Mouse (Mus musculus): ENCODE results near the gene Snx20.
"Not testable (repeated sequence)": the region's sequence is repeated elsewhere in the genome, so short reads cannot be mapped to it uniquely, and the experiment has no call there.

Snx20 gene

DNA sequence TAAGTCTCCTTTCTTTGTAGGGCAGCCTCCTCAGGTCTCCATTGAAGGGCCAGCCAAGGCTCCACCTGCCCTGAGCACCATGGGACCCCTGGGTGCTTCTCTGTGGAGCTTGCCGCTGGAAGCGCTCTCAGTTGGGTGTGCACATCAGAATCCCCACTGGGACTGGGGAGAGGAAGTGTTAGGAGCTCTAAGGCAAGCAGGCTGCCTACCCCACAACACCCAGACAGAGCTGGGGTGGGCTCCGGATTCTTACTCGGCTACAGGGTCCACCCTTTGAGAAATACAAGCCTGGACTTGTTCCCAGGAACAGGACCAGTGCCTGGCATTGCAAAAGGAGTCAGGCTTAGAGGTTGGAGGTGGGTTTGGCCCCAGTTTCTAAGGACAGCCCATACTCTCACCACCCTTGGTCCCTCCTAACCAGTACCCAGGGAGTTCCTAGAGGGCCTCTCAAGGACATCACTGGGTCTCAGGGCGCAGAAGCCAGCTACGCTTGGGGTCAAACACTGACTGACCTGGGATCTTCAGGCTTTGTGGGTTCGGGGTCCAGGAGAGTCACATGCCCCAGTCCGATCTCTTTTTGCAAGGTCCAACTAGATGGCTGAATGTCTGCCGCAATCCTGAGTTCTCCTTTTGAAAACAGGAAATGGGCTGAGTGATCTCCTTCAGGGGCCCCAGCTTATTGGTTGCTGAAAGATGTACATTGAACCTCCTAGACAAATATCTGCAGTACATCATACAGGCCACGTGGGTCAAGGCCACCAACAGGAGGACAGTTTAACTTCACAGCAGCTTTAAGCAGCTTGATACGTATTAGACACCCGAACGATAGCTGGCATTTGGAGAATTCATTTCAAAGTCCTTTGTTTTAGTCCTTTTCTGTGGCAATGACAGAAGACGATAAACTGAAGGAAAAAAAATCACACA is at the start of gene Snx20:
Gene Snx20 (minus strand): TSS at position 655 of the 924 bp plus-strand sequence.
- in situ Hi-C loops (cut with MboI, MseI), result no loop called here

DNA sequence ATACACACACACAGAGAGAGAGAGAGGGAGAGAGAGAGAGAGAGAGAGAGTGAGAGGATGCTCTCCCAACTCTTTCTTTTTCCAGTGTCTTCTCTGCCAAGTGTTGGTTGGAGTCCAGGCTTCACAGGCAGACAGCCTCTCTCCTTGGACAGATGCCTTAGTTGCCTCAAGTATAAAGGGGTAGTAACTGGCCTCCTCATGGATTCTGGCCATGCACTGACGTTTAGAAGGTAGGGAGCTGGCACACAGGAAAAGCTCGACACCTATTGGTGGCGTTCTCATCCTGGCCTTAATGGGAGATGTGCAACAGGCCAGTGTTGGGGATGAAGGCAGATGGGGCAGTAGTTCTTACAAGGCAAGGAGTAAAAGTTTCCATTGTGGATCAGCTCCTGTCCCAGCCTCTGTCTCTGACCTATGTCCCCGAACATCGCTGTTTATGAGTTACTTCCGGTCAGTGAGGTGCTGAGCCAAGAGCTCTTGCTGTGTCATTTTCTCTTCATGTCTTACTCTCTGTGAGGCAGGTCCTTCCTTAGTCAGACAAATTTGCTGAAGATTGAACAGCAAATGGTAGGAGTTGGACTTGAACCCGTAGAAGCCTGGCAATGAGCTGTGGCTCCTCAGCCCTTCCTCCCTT is 47.8 kb upstream of the Snx20 start:
- in situ Hi-C loops (cut with MboI, MseI), result no loop called here

DNA sequence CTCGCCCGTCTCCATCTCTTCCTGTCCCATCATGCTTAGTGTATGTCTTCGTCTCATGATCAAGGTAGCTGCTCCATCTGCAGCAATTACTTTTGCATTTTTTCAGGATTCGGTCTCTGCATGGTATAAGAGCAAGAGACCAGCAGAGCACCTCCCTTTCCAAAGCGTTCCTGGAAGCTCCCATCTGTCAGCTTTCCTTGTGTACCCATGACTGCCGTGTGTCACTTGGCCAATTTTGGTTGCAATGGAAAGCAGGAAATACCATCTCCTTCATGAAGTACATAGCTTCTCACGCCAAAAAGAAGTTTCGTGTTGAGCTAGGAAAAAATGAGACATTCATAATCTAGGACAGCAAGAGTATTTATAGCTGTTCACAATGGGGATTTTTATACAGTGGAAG is 45.1 kb upstream of the Snx20 start:
- in situ Hi-C loops (cut with MboI, MseI), result no loop called here

DNA sequence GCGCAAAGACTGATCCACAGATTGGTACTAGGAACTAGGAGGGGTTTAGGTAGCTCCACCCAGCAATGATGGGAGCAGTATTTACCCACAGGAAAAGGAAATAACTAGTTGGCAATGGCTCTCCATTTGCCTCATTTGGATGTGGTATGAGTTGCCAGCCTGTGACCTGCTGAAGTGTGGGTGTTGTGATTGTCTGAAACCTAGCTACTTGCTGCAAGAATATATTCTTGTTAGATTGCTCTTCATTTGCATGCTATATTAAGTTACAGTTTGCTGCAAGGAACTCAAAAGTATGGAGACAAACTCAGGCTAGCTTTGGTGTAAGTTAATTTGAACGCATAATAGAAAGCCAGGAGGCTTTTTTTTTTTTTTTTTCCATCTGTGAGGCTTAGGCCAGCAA is 44.6 kb upstream of the Snx20 start:
- in situ Hi-C loops (cut with MboI, MseI), result no loop called here

DNA sequence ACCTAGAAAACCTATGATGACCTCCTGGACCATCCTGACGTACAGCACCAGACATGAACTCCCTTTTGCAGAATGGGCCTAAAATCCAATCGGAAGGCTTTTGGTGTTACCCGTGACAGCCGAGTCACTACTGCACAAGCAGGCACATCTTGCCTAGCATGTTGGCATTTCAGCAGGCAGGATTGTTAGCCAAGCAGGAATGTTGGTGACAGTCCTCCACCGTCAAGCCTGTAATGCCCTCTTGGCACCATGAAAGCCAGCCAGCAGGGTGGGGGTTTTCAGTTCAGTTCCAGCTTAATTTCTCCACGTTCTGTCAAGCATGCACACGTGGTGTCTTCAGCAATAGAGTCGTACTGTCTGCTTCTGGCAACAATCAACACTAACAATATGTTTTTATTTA is 41.1 kb upstream of the Snx20 start:
- in situ Hi-C loops (cut with MboI, MseI), result no loop called here

DNA sequence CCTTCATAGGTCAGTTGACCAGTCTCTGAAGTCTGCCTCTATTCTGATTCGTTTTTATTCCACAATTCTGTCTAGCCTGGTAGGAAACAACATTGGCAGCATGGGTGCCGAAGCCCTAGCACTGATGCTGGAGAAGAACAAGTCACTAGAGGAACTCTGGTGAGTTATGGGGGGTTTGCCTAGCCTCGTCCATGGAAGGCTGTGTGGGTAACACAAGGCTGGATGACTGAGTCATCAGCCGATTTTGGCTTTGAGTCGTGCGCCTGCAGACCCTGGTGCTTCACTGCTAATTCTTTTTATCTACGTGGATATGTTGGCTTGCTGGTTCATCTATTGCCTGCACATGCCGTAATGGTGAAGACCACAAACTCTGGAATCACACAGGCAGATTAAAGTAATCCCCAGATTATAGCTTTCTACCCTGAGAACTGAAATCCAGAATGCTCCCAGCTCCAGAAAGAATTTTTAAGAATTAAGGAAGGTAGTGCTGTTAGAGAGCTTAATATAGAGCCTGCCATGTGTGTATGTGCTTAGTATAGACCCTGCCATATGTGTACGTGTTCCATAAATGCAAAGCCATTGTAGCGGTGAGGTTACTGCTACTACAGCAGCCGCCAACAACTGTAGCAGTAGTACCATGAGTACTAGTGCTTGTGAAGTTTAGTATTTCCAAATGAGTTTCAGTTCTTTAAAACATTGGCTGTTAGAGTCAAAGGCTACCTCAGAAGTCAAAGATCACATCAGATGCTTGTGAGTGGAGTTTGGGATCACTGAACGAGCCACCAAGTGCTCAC is 39.6 kb upstream of the Snx20 start:
- in situ Hi-C loops (cut with MboI, MseI), result no loop called here

DNA sequence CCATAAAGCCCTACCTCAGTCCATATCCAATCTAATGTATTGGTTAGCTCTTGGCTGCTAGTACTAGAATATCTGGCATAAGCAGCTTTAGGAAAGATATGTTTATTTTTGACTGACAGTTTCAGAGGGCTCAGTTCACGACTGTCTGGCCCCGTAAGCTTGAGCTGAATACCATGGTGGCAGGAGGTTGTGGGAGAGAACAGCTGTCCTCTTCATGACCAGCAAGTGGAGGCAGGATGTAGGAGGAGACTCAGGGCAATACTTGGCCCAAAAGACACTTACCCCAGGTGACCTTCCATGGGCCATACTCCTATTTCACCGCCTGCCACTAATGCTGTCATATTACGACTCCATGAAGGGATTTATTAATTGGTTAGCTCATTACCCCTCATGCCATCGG is 37.9 kb upstream of the Snx20 start:
- in situ Hi-C loops (cut with MboI, MseI), result no loop called here

DNA sequence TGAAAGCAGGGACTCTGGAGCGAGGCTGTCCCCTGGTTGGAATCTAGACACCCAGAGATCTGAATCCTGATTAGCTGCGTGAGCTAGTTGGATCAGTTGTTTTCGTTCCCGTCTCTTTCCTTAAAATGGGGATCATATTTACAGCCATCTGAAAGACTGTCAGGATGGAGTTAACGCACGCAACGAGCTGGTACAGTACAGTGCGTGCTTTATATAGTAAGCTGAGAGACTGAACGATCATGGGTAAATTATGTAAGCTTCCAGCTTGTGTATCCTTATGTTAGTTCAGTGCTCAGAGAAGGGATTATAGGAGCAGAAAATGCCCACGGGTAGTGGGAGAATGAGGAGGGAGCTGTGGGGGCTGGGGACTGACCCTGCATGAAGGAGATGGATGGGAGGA is 35.6 kb upstream of the Snx20 start:
- in situ Hi-C loops (cut with MboI, MseI), result no loop called here

DNA sequence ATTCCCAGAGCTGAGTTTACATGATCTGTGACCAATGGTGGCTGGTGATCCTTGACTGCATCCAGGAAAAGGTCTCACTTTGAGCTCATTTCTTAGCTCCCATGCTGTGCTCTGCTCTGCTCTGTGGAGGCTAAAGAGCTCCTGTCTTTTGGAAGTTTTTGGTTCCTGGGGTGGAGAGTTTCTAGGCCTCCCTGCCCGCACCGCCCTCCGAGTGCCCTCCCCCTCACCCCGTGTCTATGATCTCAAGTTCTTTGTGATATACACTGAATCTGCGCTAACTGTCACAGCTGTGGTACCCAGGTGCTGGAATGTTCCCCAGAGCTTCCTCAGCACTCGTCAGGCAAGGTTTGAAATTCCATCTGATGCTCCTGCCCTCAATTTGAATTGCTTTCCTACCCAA is 34.9 kb upstream of the Snx20 start:
- in situ Hi-C loops (cut with MboI, MseI), result no loop called here

DNA sequence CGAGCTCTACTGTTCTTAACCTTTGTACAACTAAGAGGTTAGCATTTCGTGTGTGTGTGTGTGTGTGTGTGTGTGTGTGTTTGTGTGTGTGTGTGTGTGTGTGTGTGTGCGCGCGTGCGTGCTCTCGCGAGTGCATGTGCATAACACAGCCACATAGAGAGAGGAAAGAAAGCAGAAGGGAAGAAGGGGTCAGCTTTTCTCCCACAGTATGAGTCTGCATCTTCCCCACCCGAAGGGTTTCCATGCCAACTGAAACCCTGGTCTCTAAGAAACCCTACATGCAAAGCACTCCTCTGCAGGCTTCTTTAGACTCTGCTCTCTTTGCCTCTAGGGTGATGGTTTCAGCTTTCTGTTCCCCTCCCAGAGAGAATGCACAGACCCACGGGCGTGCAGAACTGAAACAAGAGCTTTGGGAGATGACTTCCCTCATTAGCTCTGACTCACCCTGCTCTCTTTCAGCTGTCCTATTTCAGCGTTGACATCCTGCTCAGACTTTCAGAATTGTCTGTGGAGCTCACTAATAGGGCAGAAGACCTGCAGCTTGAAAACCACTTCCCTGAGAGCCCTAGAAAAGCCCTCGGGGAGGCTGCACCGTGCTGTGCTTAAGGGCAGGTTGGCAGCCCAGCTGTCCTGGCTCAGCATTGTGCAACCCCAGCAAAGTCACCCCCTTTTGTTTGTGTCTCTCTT is 32.6 kb upstream of the Snx20 start:
- in situ Hi-C loops (cut with MboI, MseI), result no loop called here

DNA sequence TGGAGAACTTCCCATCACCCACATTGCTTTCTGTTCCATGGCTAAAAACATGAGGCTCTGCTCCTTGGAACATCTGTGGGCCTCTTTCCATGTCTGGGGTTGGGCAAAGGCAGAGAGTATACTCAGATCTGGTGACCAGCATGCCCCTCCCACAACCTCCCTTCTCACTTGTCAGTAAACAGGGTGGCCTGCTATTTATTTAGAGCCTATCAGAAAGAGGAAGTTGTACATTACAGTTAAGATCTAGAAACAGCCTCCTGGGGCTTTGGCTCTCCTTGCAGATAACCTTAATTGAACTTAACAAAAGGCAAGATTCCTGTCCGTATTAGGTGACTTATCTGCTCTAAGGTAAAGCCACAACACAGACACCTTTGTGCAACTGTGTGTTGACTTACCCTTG is 30.5 kb upstream of the Snx20 start:
- in situ Hi-C loops (cut with MboI, MseI), result no loop called here

DNA sequence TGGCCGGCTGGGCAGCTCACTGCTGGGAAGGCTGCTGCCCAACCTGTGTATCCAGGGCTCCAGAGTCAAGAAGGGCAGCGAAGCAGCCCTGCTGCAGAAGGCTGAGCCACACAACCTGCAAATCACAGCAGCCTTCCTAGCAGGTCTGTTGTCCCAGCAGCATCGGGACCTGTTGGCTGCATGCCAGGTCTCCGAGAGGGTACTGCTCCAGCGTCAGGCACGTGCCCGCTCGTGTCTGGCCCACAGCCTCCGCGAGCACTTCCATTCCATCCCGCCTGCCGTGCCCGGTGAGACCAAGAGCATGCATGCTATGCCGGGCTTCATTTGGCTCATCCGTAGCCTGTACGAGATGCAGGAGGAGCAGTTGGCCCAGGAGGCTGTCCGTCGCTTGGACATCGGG is 29.0 kb upstream of the Snx20 start:
- in situ Hi-C loops (cut with MboI, MseI), result no loop called here

DNA sequence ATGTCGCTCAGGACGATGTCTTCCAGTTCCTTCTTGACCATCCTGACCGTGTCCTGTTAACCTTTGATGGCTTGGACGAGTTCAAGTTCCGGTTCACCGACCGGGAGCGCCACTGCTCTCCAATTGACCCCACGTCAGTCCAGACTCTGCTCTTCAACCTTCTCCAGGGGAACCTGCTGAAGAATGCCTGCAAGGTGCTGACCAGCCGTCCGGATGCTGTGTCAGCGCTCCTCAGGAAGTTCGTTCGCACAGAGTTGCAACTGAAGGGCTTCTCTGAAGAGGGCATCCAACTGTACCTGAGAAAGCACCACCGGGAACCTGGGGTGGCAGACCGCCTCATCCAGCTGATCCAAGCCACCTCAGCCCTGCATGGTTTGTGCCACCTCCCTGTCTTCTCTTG is 28.2 kb upstream of the Snx20 start:
- in situ Hi-C loops (cut with MboI, MseI), result no loop called here

DNA sequence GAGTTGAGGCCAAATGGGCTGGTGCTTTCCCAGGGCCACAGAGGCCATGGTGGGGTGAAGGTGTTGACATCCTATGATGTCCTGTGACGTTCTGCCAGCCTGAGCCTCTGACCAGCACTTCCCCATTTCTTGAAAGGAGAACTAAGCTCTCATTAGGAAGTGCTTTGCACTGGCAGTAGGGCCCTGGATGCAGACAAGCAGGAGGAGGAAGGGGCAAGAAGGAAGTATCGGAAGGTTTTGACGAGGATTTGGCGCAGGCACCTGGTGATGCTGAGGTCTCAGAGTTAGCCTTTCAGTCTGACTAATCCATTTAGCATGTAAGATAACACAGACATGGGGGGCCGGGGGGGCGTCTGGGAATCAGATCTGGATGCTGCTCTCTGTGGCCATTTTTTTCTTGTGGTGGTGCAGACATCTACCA is 26.5 kb upstream of the Snx20 start:
- in situ Hi-C loops (cut with MboI, MseI), result no loop called here

DNA sequence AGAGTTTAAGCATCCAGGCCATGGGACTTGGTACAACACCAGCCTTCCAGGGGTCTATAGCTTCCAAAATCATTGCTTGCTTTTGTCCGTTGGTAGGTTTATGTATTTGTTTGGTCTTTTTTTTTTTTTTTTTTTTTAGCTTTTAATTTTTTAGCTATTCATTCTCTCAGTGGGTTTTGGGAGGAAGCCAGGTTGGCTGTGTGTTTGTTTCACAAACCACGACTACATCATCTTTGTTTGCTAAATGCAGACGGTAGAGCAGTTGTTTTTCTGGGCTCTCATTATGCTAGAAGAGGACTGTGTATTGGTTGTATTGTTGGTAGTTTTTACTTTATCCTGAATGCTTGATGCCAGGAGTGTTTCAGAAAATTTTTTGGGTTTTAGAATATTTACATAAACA is 23.9 kb upstream of the Snx20 start:
- in situ Hi-C loops (cut with MboI, MseI), result no loop called here

DNA sequence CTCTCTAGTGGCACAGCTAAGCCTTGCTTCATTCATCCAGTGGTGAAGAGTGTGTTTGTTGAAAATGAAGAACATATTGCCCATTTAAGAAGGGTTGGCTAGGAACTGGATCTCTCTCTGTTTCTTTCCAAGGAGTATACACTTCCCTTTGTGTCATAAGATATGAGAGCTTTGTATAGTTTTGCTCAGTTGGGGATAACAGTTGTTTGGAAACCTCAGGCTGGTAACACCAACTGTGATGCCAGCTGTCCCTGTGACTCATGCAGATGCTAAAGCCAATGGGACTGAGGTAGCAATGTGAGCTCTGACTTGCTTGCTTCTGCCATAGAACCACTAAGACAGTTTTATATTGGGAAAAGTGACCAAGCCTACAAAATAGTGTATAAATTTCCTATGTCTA is 19.4 kb upstream of the Snx20 start:
- in situ Hi-C loops (cut with MboI, MseI), result no loop called here

DNA sequence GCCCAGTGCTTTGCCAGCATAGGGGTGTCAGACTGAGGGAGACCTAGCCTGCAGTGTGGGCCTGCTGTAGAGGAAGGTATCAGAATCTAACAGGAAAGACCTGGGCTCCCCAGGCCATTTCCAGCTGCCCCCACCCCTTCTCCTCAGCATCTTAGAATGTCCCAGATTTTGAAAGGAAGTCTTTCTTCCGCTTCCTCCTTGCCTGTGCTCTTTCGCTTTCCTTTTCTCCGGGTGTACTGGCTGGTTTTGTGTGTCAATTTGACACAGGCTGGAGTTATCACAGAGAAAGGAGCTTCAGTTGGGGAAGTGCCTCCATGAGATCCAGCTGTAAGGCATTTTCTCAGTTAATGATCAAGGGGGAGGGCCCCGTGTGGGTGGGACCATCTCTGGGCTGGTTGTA is 15.2 kb upstream of the Snx20 start:
- in situ Hi-C loops (cut with MboI, MseI), result not testable (repeated sequence)

DNA sequence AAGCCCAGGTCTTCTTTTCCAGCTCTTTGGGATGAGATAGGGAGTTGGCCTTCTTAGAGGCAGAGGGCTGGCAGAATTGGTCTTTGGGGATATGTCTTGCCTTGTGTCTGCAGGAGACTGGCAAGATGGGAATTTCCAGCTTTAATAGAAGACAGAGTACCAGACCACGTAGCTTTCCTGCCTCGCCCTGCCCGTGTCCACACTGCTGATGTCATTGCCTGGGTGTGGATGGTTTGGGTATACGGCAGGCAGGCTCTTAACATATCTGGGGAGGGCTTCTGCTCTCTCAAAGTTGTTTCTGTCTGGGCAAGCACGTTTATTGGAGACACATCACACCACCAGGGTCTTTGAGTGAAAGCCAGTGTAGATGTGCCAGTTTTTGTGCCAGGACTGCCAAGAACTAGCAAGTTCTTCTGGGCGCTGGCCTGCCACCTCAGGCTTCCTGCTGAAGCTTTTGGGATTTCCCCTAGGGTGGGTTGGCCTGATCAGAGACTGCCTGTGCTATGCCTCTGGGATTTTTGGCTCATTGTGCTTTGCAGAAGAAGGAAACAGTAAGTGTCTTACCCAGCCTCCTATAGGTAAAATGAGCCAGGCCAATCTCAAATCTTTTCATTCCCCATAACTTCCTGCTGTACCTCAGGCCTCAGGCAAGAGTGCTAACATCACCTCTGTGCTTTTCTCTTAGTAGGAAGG is 14.2 kb upstream of the Snx20 start:
- in situ Hi-C loops (cut with MboI, MseI), result no loop called here

DNA sequence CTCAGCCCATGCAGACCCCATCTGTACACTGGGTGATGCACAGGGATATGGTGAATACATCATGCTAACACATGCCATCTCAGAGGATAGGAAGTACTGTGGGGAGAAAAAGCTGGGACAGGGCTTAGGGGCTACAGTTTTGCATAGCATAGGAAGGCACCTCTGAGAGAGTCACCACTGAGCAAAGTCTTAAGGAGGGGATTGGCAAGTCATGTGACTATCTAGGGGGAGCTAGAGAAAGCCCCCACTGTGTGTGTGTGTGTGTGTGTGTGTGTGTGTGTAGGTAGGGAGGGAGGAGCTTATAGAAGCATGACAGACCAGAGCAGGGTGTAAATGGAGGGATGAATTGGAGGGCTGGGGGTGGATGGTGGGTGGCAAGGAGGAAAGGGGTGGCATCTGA is 12.4 kb upstream of the Snx20 start:
- in situ Hi-C loops (cut with MboI, MseI), result no loop called here

DNA sequence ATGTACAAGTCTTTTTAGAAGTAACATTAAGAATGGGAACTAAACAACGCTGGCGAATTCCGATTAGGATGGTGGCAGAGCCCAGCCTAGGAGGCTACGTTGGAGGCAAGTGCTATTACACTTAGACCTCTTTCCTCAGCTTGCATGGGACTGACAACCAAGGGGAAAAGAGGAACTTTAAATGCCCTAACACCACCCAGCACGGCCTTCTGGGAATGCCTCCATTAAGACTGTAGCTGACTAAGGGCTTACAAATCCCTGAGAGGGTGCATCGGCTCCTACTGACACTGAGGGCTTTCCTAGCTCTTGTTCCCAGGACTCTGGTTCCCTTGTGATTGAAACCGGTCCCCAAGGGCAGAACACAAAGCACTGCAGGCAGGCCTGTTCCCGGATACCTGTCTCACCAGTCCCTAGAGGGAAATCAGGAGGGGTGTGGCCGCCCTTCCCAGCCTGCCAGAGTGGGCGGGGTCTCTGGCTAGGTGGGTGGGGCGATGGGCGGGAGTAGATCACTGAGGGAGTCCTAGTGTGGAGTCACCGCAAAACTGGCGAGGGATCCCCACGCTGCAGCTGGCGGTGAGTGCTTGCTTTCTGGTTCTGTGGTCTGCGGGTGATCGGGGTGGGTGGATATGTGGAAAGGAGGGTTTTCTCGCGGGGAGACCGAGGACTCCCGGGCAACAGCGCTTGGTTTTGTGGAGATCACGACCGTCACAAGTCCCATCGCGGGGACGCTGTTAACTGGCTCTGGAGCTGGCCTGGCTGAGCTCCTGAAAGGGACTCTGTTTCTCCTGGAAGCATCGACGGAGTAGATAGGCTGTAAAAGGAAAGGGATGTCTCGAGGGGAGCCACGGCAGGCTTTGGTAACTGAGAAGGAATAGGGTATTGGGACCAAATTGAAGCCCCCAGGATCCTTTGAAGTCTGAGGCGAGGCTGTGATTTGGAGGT is 11.2 kb upstream of the Snx20 start, which contains the start of gene Nod2:
Gene Nod2 (plus strand): TSS at position 479 of the 942 bp plus-strand sequence.
- in situ Hi-C loops (cut with MboI, MseI), result no loop called here
